Mouse (Mus musculus): Measurements from ENCODE around the gene Frmd4a. TPM values are rescaled to one million over a fixed set of nuclear protein-coding genes. Genes with fewer than 3 reads are reported as not detected.
A peak's percentile ranks its signal among the peaks of the same experiment; 100 is the strongest.

The Frmd4a gene
- total RNA-seq, 4 experiments from 2014 or later: 10.3 to 20.8 (median 15.6) TPM

DNA sequence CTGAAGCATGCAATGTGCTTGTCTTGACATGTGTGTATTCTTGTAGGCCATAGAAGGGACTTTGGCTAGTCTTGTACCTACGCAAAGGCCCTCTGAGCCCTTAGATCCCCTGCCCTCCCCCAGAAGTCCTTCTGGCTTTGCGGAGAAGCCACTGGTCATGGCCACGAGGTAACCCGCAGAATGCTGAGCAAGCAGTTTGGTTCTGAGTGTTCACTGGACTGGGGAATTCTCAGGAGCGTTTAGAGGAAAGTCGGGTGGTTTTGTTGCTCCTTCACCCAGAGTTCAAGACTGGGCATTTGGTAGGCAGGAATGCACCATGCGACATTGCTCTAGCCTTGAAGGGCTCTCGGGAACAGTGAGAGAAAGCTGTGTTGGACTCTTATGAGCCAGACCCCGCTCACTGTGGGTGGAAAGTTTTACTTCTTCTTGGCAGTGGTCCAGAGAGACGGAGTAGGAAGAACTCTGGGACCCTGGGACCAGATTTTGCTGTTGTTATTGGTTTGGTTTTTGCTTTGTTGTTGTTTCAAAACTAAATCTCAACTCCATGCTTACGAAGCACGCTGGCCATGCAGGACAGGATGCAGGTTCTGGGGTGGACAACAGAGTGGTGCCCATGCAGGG, 432.5 kb downstream of the Frmd4a start:
- no peak for DNase-seq

DNA sequence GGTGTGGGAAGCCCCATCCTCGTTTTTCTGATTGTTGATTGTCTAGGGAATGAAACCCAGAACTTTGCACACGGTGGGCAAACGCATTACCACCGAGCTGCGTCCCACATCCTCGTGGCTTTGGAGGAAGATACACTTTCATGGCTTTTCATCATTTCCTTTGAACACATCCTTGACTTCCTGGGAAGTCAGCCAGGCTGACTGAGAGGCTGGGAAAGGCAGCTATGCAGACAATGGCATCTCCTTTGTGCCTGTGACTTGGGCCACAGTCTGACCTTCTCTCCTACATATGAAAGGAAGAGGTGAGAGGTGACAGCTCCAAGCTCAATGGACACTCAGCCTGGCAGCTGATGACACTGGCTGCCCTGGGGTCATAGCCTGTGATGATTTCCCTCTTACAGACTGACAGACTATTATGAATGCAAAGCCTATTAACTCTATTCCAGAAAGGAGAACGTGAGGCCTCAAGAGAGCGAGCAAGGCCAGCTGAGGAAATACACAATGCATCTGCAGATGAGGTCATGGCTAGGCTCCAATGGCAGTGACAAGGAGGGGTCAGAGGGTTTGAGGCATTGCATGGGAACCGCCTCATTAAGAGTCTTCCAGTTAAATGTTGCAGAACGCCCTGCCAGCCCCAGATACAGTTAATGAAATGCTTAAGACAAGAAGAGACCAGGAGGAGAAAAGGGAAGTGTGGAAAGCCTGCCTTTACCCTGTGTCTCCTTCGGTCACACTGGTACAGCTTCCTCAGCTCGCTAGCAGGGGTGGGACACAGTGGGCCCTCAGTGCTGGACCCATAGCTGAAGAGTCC, 435.3 kb downstream of the Frmd4a start:
- DNase-seq: no peak

DNA sequence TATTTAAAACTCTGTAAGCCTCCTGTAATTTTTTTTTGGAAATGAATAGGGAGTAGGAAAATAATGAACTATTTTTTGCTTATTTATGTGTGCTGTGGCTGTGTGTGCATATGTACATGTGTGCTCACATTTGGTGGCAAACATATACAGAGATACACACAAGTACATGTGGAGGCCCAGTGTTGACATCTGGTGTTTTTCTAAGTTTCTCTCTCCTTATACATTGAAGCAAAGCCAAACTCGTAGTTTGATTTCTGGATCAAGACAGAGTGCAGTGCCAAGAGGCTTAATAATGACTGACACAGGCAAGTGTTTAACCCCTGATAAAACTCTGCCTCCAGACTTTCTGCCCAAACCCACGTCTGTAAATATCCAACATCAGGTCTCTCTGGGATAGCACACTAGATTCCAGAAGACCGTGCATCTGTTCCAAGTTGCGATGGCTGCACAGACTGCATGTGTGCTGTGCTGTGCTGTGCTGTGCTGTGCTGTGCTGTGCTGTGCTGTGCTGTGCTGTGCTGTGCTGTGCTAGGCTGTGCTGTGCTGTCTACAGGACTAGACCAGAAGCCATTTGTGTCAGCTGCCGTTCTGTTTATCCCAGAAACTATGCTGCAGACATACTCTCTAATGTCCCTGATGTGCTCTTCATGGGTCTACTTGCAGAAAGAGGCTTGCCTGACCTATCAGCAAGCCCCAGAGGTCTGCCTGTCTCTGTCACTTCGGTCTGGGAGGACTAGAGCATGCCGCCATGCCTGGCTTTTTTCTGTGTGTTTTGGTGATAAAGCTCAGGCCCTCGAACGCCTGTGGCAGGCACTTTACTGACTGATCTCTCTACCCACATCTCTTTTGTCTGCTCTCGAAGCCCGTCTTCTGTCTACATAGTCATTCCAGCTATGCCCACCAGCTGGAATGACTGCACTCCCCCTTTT, 437.8 kb downstream of the Frmd4a start:
- DNase-seq: no peak

DNA sequence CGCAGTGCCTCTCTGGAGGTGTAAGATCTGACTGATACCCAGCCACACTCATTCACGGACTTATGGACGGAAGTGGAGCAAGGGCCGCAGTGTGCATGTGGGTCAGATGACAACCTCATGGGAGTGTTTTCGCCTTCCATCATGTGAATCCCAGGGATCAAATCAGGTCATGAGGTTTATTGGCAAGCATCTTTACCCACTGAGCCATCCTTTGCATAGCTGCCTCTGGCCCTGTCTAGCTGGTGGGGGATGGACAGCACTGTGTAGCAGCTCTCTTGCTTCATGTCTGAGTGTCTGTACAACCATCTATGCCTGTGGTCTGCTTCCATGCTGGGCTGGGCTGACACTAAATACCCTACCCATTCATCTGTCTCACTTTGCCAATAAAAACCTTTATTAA, 443.4 kb downstream of the Frmd4a start:
- DNase-seq: no peak

DNA sequence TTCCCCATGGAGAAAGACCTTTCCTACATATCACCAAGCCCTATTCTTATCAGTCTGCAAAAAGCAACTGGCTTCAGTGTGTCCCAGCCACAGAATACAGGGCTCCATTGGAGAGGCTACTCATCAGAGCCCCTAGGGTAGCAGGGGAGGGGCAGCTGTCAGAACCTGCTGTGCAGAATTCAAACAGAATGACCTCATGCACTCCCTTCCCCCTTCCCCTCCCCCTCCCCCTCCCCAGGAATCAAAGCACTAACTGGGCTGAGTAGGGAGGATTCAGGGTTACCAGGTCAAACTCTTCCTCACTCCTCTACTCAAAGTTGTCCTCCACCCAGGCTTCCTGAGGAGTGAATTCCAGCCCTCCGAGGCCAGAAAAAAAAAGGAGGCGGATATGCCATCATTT, 444.0 kb downstream of the Frmd4a start:
- DNase-seq: no peak

DNA sequence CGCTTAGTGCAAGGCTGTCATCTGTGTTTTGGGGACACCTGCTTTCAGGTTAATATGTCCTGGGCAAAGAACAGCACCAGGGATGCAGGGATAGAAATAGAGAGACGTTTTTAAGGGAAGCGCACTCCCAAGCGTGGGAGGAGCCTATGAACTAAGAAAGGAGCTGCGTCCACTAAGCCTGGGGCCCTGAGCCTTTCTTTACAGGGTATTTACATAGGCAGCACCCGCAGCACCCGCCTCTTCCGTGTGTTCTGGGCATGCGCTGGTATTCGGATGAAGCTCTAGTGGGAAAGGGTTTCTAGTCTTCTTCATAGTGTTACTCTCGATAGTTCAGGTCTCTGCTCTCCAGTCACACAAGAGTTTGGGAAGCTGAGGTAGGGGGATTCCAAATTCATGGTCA, 445.0 kb downstream of the Frmd4a start:
- no peak for DNase-seq

DNA sequence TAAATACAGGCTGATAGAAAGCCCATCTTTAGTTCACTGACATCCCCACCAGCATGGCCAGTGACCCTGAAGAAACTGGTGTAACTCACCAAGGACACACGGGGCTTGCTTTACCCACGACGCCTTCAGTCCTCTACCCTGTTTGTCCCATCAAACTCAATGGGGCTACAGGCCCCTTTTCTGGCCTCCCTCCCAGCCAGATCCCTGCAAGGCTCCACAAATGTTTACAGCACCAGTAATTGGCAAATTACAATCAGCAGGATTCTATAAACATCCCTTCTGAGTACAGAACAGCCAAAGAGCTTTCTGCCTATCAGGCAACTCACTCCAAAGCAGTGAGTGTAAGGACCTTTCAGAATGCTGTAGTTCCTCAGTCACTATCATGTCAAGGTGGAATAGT, 448.6 kb downstream of the Frmd4a start:
- no peak for DNase-seq

DNA sequence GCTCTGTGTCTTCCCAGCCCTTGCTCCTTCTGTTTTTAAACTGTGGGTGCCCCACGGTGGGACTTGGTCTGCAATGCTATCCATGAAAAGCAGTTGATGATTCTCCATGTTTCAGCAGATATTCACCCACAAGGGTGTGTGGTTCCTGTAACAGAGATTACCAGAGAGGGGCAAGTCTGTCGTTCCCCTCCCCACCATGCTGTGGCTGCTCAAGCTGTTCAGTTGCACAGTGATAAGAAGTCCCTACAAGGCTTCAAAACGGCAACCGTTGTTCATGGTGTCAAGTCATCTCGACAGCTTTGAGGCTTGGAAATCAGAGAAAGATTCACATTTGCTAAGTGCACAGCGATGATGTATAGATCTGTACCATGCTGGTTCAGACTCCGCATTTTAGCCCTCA, 449.8 kb downstream of the Frmd4a start:
- no peak for DNase-seq

DNA sequence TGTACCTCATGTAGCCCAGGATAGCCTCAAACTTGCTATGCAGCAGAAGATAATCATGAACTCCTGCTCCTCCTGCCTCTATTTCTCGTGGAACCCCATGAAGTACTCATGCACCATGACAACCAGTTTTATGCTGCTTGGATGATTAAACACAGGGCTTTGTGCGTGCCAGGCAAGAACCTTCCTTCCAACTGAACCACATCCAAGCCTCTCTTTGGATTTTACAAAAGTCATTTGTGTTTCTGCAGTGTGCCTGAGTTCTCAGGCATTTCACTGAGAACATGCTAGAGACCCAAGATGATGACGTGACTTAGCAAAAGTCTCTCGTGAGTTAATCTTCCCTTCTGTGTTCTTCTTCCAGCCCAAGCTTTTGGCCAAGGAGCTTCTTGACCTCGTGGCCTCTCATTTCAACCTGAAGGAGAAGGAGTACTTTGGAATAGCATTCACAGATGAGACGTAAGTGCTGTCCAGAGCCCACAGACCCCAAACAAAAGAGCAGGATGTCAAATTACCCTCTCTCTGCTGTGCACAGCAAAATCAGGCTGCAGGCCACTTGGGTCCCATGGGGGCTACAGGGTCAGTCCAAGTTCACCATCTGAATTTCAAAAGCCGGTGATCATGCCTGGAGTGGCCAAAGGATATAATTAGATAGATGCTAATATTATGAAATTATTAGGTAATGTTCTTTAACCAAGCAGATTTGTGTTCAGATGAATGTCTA, 455.4 kb downstream of the Frmd4a start:
- DNase-seq: no peak

DNA sequence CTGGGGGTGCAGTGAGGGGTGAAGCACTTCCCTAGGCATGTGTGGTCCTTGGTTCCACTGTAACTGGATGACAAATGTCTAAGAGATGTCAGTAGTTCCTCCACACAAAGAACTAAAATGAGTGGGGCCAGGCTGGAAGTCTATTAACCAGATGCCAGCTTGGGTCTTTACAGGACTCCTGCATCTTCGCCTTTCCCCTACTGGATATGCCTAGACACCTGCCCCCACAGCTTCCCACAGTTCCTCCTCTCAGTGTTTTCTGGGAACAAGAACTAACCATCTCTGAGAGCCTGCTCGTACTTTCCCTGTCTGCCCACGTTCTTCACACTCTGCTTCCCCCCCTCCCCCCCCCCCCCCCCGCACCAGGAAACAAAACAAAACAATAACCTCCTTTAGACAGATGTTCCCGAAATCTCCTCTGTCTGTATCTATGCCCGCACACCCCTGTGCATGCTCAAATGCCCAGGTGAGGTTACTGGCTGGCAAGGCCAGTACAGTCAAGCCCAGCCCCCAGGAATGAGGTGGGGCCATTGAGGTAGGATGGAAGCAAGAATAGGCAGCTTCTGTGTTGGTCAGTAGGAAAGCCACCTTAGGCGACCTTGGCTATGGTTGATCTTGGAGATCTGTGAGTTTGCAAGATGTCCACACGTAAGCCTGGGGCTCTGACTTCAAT, 456.5 kb downstream of the Frmd4a start:
- no peak for DNase-seq

DNA sequence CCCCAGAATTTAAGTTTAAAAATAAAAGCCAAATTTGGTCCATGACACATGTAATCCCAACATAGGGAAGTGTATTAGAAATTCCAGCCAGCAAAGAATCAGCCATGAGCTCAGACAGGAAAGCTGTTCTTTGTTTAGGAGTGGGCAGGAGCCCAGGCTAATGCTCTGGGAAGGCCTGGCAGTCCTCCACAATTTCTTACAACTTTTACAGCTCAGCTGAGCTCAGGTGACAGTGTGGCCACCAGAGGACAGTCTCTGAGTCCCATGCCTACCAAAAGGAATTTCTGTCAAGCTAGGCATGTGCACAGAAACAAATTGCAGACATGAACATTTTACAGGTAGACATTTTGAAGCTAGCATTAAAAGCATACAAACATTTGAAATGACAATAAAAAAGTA, 457.0 kb downstream of the Frmd4a start:
- DNase-seq: no peak

DNA sequence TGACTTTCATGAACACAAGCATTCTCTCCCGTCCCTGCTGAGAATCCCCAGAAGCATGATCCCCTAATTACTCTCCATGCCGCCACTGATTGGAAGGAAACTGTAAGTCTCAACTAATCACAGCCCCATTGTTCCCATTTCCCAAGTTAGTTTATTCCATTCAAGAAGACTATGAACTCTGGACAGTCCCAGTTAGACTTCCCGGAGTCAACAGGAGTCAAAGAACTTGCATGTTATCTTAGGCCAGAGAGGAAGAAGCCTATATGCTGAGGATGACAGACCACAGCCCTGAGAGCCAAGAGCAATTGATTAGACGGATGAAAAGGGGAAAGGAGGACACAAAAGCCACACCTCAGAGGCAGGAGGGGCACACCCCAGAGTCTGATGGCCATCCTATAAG, 458.5 kb downstream of the Frmd4a start:
- no peak for DNase-seq

DNA sequence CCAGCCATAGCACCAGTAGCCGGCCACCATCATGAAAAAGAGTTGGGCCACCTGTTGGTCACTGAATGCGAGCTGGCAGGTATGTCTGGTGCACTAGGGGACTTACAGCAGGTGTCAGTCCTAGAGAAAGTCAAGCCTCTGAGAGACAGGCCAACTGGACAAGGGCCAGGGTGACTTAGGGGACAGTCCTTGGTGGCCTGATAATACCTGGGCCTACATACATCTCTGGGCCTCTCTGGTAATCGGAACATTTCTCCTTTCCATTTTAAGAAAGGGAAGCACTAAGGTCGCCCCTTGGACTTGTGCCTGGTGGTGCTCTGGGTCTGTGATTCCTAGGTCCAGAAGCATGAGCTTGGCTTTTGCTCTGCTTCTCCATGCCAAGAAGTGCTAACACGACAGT, 459.1 kb downstream of the Frmd4a start:
- DNase-seq: no peak

DNA sequence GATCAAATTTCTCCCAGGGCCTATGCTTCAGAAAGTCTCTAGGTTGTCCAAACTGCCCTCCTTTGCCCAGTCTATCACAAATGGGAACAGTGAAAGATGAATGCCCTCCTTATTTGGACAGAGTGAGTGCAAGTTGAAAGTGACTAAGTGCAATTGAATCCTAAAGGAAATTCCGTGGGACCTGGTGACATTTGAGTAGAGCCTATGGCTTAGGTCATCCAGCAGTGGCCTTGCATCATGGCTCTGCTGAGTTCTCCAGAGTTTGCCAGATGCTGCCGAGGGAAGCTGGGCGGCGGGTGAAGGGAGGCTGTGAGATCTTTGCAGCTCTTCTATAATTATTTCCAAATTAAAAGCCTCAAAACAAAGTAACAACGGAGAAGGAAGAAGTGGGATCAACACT, 459.8 kb downstream of the Frmd4a start:
- no peak for DNase-seq

DNA sequence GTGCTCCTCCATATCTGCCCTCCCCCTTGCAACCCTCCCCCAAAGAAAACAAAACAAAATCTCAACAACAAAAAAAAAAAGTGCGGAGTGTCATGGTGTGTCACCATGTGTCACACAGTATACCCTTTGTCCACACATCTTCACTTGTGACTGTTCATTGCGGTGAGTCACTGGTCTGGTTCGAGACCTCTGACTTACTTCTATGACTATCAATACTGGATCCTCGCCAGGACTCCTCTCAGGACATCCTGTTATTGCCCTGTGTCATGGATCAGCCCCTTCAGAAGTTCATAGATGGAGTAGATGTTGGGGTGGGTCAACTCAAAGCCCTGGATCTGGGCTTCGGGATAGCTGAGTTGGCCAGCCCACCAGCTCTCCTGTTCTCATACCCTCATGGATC, 462.7 kb downstream of the Frmd4a start:
- DNase-seq: no peak

DNA sequence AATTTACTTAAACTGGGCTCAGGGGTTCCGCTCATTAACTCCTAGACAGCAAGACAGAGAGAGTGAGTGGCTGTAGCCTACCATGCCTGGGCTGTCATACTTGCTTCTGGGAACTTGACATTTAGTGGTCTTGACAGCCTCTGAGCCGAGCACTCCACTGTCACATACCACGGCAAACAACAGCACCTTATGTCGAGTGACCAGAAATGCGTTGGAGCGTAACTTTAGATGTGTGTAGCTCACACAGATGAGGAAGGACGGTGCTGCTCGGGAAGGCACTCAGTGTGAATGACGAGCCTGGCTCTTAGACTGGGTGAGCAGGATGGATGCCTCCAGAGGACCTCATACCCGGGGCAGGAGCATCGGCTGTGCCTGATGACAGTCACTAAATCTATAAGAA, 463.6 kb downstream of the Frmd4a start:
- DNase-seq: no peak

DNA sequence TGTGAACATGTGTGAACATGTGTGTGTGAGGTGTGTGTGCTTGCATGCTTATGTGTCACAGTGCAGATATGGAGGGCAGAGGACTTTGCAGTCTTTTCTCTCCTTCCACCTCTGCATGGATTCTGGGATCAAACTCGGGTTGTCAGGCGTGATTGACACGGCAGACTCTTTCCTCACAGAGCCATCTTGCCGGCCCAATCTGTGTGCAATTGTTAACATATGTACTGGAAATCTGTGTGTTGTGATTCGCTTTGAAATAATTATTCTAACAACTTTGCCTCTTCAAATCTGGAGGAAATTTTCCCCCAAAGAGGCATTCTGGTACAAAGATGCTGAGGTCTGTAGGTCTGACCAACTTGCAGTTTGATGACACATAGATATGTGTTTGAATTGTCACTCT, 468.7 kb downstream of the Frmd4a start:
- DNase-seq: no peak

DNA sequence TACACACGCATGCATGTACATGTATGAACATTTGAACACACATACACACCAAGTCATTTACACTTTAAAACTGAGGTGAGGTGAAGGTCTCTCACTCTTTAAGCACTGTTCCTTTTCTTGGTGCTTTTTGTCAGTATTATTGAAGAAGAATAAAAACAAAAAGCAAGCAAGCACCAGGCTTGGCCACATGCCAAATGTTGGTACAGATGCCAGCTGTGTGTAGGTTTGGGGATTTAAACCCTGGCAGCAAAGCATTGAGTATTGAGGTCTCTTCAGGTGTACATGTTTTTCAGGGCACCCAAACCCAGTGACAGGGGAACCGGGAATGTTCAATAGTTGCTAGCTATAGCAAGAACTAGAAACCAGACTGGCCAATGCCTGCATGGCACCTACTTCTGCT, 469.8 kb downstream of the Frmd4a start:
- DNase-seq: no peak

DNA sequence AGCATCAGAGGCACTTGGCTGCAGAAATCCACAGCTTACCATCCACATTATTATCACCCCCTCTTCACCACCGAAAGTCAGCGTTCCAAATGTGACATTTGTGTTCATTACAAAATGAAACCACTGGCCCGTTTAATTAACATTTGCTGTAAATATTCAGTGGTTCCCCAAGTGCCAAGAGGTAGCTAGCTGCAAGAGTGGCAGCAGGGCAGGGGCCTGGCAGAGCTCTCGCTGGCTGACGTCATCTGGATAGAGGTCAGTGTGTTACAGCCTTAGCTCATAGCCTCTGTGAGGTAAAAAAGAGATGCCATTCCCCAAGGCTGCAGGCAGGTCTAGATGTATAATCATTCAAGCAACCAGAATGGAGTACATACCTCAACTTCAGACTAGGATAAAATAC, 473.3 kb downstream of the Frmd4a start:
- no peak for DNase-seq

DNA sequence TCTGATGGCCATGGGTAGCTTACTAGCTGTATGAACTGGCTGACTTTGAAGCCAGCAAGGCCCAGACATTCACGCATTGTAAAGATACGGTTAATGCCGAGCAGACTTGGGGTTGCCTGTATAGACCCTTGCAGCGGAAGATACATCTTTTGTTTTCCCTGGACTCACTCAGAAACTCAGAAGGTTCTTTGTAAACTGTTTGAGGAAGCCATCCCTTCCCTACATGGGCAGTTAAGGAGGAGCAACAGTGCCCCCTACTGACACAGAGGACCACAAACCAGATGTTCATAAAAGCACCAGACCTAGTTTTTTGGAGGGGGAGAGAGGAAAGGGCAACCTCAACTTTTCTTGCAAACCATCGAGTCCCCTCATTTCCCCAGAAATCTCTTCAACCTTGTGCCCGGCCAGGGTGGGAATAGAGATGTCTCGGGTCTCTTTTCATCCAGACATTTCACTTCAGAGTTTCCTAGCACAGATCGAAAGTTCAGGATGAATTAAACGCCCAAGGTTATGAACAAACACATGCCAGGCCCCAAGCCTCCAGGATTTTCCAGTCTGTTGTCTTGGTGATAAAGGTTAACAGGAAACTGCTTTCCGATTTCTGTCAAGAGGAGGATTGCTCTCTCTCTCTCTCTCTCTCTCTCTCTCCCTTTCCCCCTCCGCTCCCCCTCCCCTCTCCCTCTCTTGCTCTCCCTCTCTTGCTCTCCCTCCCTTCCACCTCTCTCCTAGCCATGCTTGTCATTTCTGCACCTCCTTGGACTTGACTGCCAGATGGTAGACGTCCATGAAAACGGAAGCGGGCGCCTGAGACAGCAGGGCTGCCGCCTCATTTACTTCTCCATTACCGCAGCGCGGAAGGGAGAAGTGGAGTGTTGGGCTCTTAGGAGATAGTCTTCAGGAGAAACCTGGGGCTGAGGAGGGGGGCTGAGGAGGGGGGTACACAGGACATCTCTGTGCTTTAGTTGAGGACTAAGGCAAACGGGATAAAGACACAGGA, 475.3 kb downstream of the Frmd4a start:
- DNase-seq: peak; percentile 62

DNA sequence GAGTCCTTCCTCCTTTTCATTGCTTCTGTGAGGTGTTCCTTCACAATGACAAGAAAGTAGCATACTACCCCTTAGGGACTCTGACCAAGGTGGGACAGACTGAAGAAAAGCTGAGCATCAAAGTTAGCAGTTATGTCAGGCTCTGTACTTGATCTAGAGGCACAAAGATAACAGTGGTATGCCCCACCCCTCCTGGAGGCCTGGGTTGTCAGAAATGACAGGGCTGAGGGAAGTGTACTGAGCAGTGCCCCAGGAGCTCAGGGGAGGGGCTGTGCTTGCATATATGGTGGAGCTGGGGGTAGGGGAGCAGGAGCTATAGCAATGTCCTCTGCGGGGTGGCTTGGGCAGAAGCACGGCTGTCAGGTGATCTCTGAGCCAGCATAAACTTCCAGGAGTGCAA, 477.0 kb downstream of the Frmd4a start:
- DNase-seq: no peak

All from adrenal gland, adult 8-10 months (tissue).